Mouse (Mus musculus) MEL (cell line): ENCODE data around the gene Frmd4b. TPM values are rescaled to one million over a fixed set of nuclear protein-coding genes. Genes with fewer than 3 reads are reported as not detected.

Source experiments
- DNase-seq: peaks from one replicate; pipeline ENCODE4 v3.0.0; 2011; ENCODE audit warnings: low read depth, low spot score
- H3K27ac ChIP-seq: 2 replicates; pipeline ENCODE4 v1.5.1; 2012; ENCODE audit warnings: low read depth, mild to moderate bottlenecking, control low read depth, low read length, moderate library complexity; ENCODE audit not compliant: control insufficient read depth
- H3K27me3 ChIP-seq, 2 experiments: fragments of 150-350 bp in 1 of 2; sonication (generic) in 1 of 2; 2 replicates each; pipeline ENCODE4 v1.6.1; 2012; ENCODE audit warnings: low read length in 2 of 2, mild to moderate bottlenecking in 2 of 2, improper control_type of control experiment in 1 of 2, moderate library complexity in 1 of 2; ENCODE audit not compliant: insufficient read depth in 2 of 2, control insufficient read depth in 1 of 2
- H3K36me3 ChIP-seq, 2 experiments: 2 replicates each; pipeline ENCODE4 v1.6.1; 2012 to 2014; ENCODE audit warnings: low read length in 2 of 2, improper control_type of control experiment in 1 of 2, inconsistent platforms in 1 of 2, mild to moderate bottlenecking in 1 of 2; ENCODE audit not compliant: insufficient read depth in 2 of 2, control insufficient read depth in 1 of 2
- H3K4me1 ChIP-seq, 2 experiments: fragments of 150-350 bp in 1 of 2; sonication (generic) in 1 of 2; 2 replicates each; pipeline ENCODE4 v1.6.1; 2012; ENCODE audit warnings: low read length in 2 of 2, improper control_type of control experiment in 1 of 2, mild to moderate bottlenecking in 1 of 2; ENCODE audit not compliant: insufficient read depth in 2 of 2, control insufficient read depth in 1 of 2
- H3K4me3 ChIP-seq, 2 experiments: fragments of 150-350 bp in 1 of 2; sonication (generic) in 1 of 2; 2 replicates each; pipeline ENCODE4 v1.5.1; 2012; ENCODE audit warnings: low read depth in 2 of 2, low read length in 2 of 2, mild to moderate bottlenecking in 2 of 2, moderate library complexity in 2 of 2, control low read depth in 1 of 2, improper control_type of control experiment in 1 of 2; ENCODE audit not compliant: control insufficient read depth in 1 of 2, insufficient read depth in 1 of 2
- H3K79me2 ChIP-seq: 2 replicates; pipeline ENCODE4 v1.6.1; 2012; ENCODE audit warnings: mild to moderate bottlenecking, low read length, moderate library complexity; ENCODE audit not compliant: control insufficient read depth, poor library complexity, insufficient read depth
- H3K9ac ChIP-seq: 2 replicates; pipeline ENCODE4 v1.6.1; 2012; ENCODE audit warnings: low read depth, mild to moderate bottlenecking, control low read depth, low read length, moderate library complexity; ENCODE audit not compliant: control insufficient read depth, poor library complexity, severe bottlenecking
- H3K9me3 ChIP-seq: fragments of 150-350 bp; sonication (generic); replicated peaks from 2 replicates; pipeline ENCODE4 v1.6.1; 2012; ENCODE audit warnings: mild to moderate bottlenecking, low read length, improper control_type of control experiment, moderate library complexity; ENCODE audit not compliant: insufficient read depth
- CHD1 ChIP-seq: IDR thresholded peaks from 2 replicates; pipeline ENCODE4 v1.6.1; 2012; ENCODE audit warnings: low read depth, mild to moderate bottlenecking, inconsistent platforms, low read length, improper control_type of control experiment
- E2F4 ChIP-seq: IDR thresholded peaks from 2 replicates; pipeline ENCODE4 v1.6.1; 2011; ENCODE audit warnings: low read depth, low read length, improper control_type of control experiment, borderline replicate concordance
- EP300 ChIP-seq, 2 experiments: IDR thresholded peaks; 2 replicates each; pipeline ENCODE4 v1.6.1; 2011; ENCODE audit warnings: improper control_type of control experiment in 2 of 2, low read length in 2 of 2, low read depth in 1 of 2, mild to moderate bottlenecking in 1 of 2
- ETS1 ChIP-seq: IDR thresholded peaks from 2 replicates; pipeline ENCODE4 v1.6.1; 2012; ENCODE audit warnings: low read depth, mild to moderate bottlenecking, inconsistent platforms, low read length, improper control_type of control experiment, moderate library complexity
- GABPA ChIP-seq: IDR thresholded peaks from 2 replicates; pipeline ENCODE4 v1.6.1; 2012; ENCODE audit warnings: low read depth, mild to moderate bottlenecking, inconsistent platforms, low read length, improper control_type of control experiment, moderate library complexity
- HCFC1 ChIP-seq: IDR thresholded peaks from 2 replicates; pipeline ENCODE4 v1.6.1; 2012; ENCODE audit warnings: low read depth, mild to moderate bottlenecking, inconsistent platforms, low read length, improper control_type of control experiment, moderate library complexity
- MAFK ChIP-seq: IDR thresholded peaks from 2 replicates; pipeline ENCODE4 v1.6.1; 2011; ENCODE audit warnings: low read depth, mild to moderate bottlenecking, low read length, improper control_type of control experiment, borderline replicate concordance
- MAX ChIP-seq: IDR thresholded peaks from 2 replicates; pipeline ENCODE4 v1.6.1; 2011; ENCODE audit warnings: low read length, improper control_type of control experiment
- MYC ChIP-seq: IDR thresholded peaks from 2 replicates; pipeline ENCODE4 v1.6.1; 2011; ENCODE audit warnings: low read depth, mild to moderate bottlenecking, low read length, improper control_type of control experiment, moderate library complexity
- NELFE ChIP-seq: IDR thresholded peaks from 2 replicates; pipeline ENCODE4 v1.6.1; 2011; ENCODE audit warnings: low read depth, low read length, improper control_type of control experiment
- NRF1 ChIP-seq: IDR thresholded peaks from 2 replicates; pipeline ENCODE4 v1.6.1; 2014; ENCODE audit warnings: low read depth, mild to moderate bottlenecking, inconsistent platforms, low read length, improper control_type of control experiment, moderate library complexity; ENCODE audit not compliant: poor library complexity, insufficient read depth, severe bottlenecking
- POLR2AphosphoS2 ChIP-seq: IDR thresholded peaks from 2 replicates; pipeline ENCODE4 v1.6.1; 2011; ENCODE audit warnings: low read length, improper control_type of control experiment
- RAD21 ChIP-seq: IDR thresholded peaks from 2 replicates; pipeline ENCODE4 v1.6.1; 2011; ENCODE audit warnings: mild to moderate bottlenecking, low read depth, low read length, improper control_type of control experiment
- RCOR1 ChIP-seq: IDR thresholded peaks from 2 replicates; pipeline ENCODE4 v1.6.1; 2012; ENCODE audit warnings: low read depth, mild to moderate bottlenecking, inconsistent platforms, low read length, improper control_type of control experiment
- SMC3 ChIP-seq: IDR thresholded peaks from 2 replicates; pipeline ENCODE4 v1.6.1; 2011; ENCODE audit warnings: low read depth, low read length, improper control_type of control experiment
- TAL1 ChIP-seq: IDR thresholded peaks from 2 replicates; pipeline ENCODE4 v1.6.1; 2012; ENCODE audit warnings: mild to moderate bottlenecking, inconsistent platforms, low read length, moderate library complexity, mixed read lengths
- TBP ChIP-seq: IDR thresholded peaks from 2 replicates; pipeline ENCODE4 v1.8.0; 2011; ENCODE audit warnings: low read depth, low read length, improper control_type of control experiment
- ZC3H11A ChIP-seq: IDR thresholded peaks from 2 replicates; pipeline ENCODE4 v1.6.1; 2012; ENCODE audit warnings: low read depth, mild to moderate bottlenecking, inconsistent platforms, low read length, improper control_type of control experiment
- ZKSCAN1 ChIP-seq: IDR thresholded peaks from 2 replicates; pipeline ENCODE4 v1.6.1; 2012; ENCODE audit warnings: low read depth, mild to moderate bottlenecking, inconsistent platforms, low read length, improper control_type of control experiment, moderate library complexity
- polyA plus RNA-seq, 2 experiments: library from polyadenylated mRNA; stranded (reverse) in 1 of 2; unstranded in 1 of 2; fragments of >175 nt in 1 of 2; fragments of >200 nt in 1 of 2; gene quantifications; 2 replicates each; pipeline versions ENCODE4 v1.2.1 to v1.2.4; 2012; ENCODE audit warnings: low replicate concordance in 2 of 2, low read depth in 1 of 2; ENCODE audit not compliant: insufficient read length in 2 of 2, insufficient read depth in 1 of 2, missing spikeins in 1 of 2
- total RNA-seq: library from RNA; depleted of rRNA; stranded (reverse); fragments of 300-350 nt; gene quantifications from 2 replicates; pipeline ENCODE4 v1.2.3, GENCODE M21; 2012

The Frmd4b gene
- total and polyA plus RNA-seq, 3 experiments, result 0.18 TPM; not detected in 2

- Histone ChIP-seq H3K36me3 (no peaks in the 10 kb centered on the region), H3K4me3 (no peak overlapping the region), H3K27me3 (no peaks in the 10 kb centered on the region), H3K9me3 (no peaks in the 10 kb centered on the region), H3K79me2 (no peaks in the 10 kb centered on the region)
- no peak for TF ChIP-seq TAL1
- TF ChIP-seq POLR2AphosphoS2, result no peak
- no peak for TF ChIP-seq MYC
- no peak for TF ChIP-seq MAX
- TF ChIP-seq NELFE, result no peak
- TF ChIP-seq SMC3, result no peak
- TF ChIP-seq E2F4, result no peak
- no peak for TF ChIP-seq ZC3H11A
- TF ChIP-seq, all 39 proteins: peak for 0
- H3K4me1 ChIP-seq, result no peaks in the 10 kb centered on the region
- no peak for DNase-seq
- H3K27ac ChIP-seq, result no peak overlapping the region
- H3K9ac ChIP-seq, result no peak overlapping the region
Measured at GRCm38 (mm10) chr6:97553431-97553830, 63.9 kb downstream of the Frmd4b start.

- no peaks in the 10 kb centered on the region for H3K36me3 ChIP-seq
- H3K4me3 ChIP-seq, result no peak overlapping the region
- no peaks in the 10 kb centered on the region for H3K27me3 ChIP-seq
- H3K9ac ChIP-seq, result no peak overlapping the region
- H3K4me1 ChIP-seq, result no peaks in the 10 kb centered on the region
- DNase-seq, result no peak
- H3K27ac ChIP-seq, result no peak overlapping the region
- H3K9me3 ChIP-seq, result no peaks in the 10 kb centered on the region
- TF ChIP-seq GABPA, result no peak
- TF ChIP-seq HCFC1, result no peak
- no peak for TF ChIP-seq MYC
- no peak for TF ChIP-seq CHD1
- no peak for TF ChIP-seq MAFK
- no peak for TF ChIP-seq NRF1
- TF ChIP-seq TBP, result no peak
- TF ChIP-seq ZKSCAN1, result no peak
- no peak for TF ChIP-seq ETS1
- no peak for TF ChIP-seq RAD21
- TF ChIP-seq SMC3, result no peak
- TF ChIP-seq EP300 (IDR thresholded peaks at IDR 0.05; ENCODE audit: low read depth in 1 of 2, low read length in 2 of 2), result no peak
- TF ChIP-seq RCOR1, result no peak
- no peaks in the 10 kb centered on the region for H3K79me2 ChIP-seq
Measured at GRCm38 (mm10) chr6:97552573-97552972, 64.8 kb downstream of the Frmd4b start.
